Mouse (Mus musculus): ENCODE results near the gene Cacna1c. TPM values are rescaled to one million over a fixed set of nuclear protein-coding genes. Genes with fewer than 3 reads are reported as not detected.

The Cacna1c gene
- polyA plus RNA-seq, 1 experiment, result not detected

- no peak overlapping the region for H3K4me3 ChIP-seq
- TF ChIP-seq SRF (IDR thresholded peaks at IDR 0.05; ENCODE audit: control insufficient read depth, insufficient read length, low read depth) (no peak), POLR2AphosphoS2 (IDR thresholded peaks at IDR 0.05; ENCODE audit: insufficient read length, low read depth) (no peak), REST (IDR thresholded peaks at IDR 0.05; ENCODE audit: insufficient read depth, insufficient read length) (no peak), CEBPB (IDR thresholded peaks at IDR 0.05; ENCODE audit: insufficient read depth, poor library complexity, severe bottlenecking) (no peak), MYOG (IDR thresholded peaks at IDR 0.05; ENCODE audit: control insufficient read depth in 1 of 3, insufficient read depth in 1 of 3, insufficient read length in 2 of 3, low read depth in 2 of 3) (no peak), MYOD1 (IDR thresholded peaks at IDR 0.05; ENCODE audit: control insufficient read depth in 1 of 3, insufficient read length in 2 of 3, low read depth in 2 of 3) (no peak), E2F4 (IDR thresholded peaks at IDR 0.05; ENCODE audit: insufficient read depth) (no peak), MAX (IDR thresholded peaks at IDR 0.05; ENCODE audit: low read depth) (no peak), POLR2A (IDR thresholded peaks at IDR 0.05; ENCODE audit: insufficient read length, low read depth) (no peak), TCF3 (IDR thresholded peaks at IDR 0.05; ENCODE audit: insufficient read length, low read depth) (no peak)
- peaks cover 9% of the 10 kb centered on the region for H3K27me3 ChIP-seq (ENCODE audit: control insufficient read depth, insufficient read depth, insufficient read length)
- no peak overlapping the region for H3ac ChIP-seq (ENCODE audit: control insufficient read depth, insufficient read length)
- H3K36me3 ChIP-seq (ENCODE audit: control insufficient read depth, insufficient read depth), result no peaks in the 10 kb centered on the region
- no peaks in the 10 kb centered on the region for H3K79me2 ChIP-seq (ENCODE audit: control insufficient read depth, insufficient read depth)
- H3K4me2 ChIP-seq (ENCODE audit: low read depth), result no peak overlapping the region
Observed at GRCm38 (mm10) chr6:119220297-119220696, 24.1 kb upstream of the Cacna1c start.

- no peak overlapping the region for H3K4me3 ChIP-seq
- no peaks in the 10 kb centered on the region for H3K36me3 ChIP-seq (ENCODE audit: control insufficient read depth, insufficient read depth)
- no peaks in the 10 kb centered on the region for H3K27me3 ChIP-seq (ENCODE audit: control insufficient read depth, insufficient read depth, insufficient read length)
- no peak overlapping the region for H3K4me2 ChIP-seq (ENCODE audit: low read depth)
- no peak overlapping the region for H3ac ChIP-seq (ENCODE audit: control insufficient read depth, insufficient read length)
- H3K79me2 ChIP-seq (ENCODE audit: control insufficient read depth, insufficient read depth), result no peaks in the 10 kb centered on the region
- TF ChIP-seq TCF3 (IDR thresholded peaks at IDR 0.05; ENCODE audit: insufficient read length, low read depth) (no peak), MYOD1 (IDR thresholded peaks at IDR 0.05; ENCODE audit: control insufficient read depth in 1 of 3, insufficient read length in 2 of 3, low read depth in 2 of 3) (no peak), E2F4 (IDR thresholded peaks at IDR 0.05; ENCODE audit: insufficient read depth) (no peak), REST (IDR thresholded peaks at IDR 0.05; ENCODE audit: insufficient read depth, insufficient read length) (no peak), POLR2AphosphoS2 (IDR thresholded peaks at IDR 0.05; ENCODE audit: insufficient read length, low read depth) (no peak), USF1 (IDR thresholded peaks at IDR 0.05; ENCODE audit: low read depth) (no peak), MAX (IDR thresholded peaks at IDR 0.05; ENCODE audit: low read depth) (no peak), CEBPB (IDR thresholded peaks at IDR 0.05; ENCODE audit: insufficient read depth, poor library complexity, severe bottlenecking) (no peak), SRF (IDR thresholded peaks at IDR 0.05; ENCODE audit: control insufficient read depth, insufficient read length, low read depth) (no peak), POLR2A (IDR thresholded peaks at IDR 0.05; ENCODE audit: insufficient read length, low read depth) (no peak), MYOG (IDR thresholded peaks at IDR 0.05; ENCODE audit: control insufficient read depth in 1 of 3, insufficient read depth in 1 of 3, insufficient read length in 2 of 3, low read depth in 2 of 3) (no peak), TCF12 (IDR thresholded peaks at IDR 0.05; ENCODE audit: insufficient read depth, poor library complexity, severe bottlenecking) (no peak)
Observed at GRCm38 (mm10) chr6:119219237-119219870, 23.1 kb upstream of the Cacna1c start.

- Histone ChIP-seq H3K27me3 (ENCODE audit: control insufficient read depth, insufficient read depth, insufficient read length) (no peaks in the 10 kb centered on the region), H3K79me2 (ENCODE audit: control insufficient read depth, insufficient read depth) (no peaks in the 10 kb centered on the region), H3ac (ENCODE audit: control insufficient read depth, insufficient read length) (no peak overlapping the region), H3K4me3 (no peak overlapping the region), H3K4me2 (ENCODE audit: low read depth) (no peak overlapping the region), H3K36me3 (ENCODE audit: control insufficient read depth, insufficient read depth) (no peaks in the 10 kb centered on the region)
- TF ChIP-seq SRF (IDR thresholded peaks at IDR 0.05; ENCODE audit: control insufficient read depth, insufficient read length, low read depth) (no peak), MAX (IDR thresholded peaks at IDR 0.05; ENCODE audit: low read depth) (no peak), USF1 (IDR thresholded peaks at IDR 0.05; ENCODE audit: low read depth) (no peak), E2F4 (IDR thresholded peaks at IDR 0.05; ENCODE audit: insufficient read depth) (no peak), MYOD1 (IDR thresholded peaks at IDR 0.05; ENCODE audit: control insufficient read depth in 1 of 3, insufficient read length in 2 of 3, low read depth in 2 of 3) (no peak), TCF12 (IDR thresholded peaks at IDR 0.05; ENCODE audit: insufficient read depth, poor library complexity, severe bottlenecking) (no peak), MYOG (IDR thresholded peaks at IDR 0.05; ENCODE audit: control insufficient read depth in 1 of 3, insufficient read depth in 1 of 3, insufficient read length in 2 of 3, low read depth in 2 of 3) (no peak), CEBPB (IDR thresholded peaks at IDR 0.05; ENCODE audit: insufficient read depth, poor library complexity, severe bottlenecking) (no peak), TCF3 (IDR thresholded peaks at IDR 0.05; ENCODE audit: insufficient read length, low read depth) (no peak), POLR2A (IDR thresholded peaks at IDR 0.05; ENCODE audit: insufficient read length, low read depth) (no peak), REST (IDR thresholded peaks at IDR 0.05; ENCODE audit: insufficient read depth, insufficient read length) (no peak), POLR2AphosphoS2 (IDR thresholded peaks at IDR 0.05; ENCODE audit: insufficient read length, low read depth) (no peak)
Observed at GRCm38 (mm10) chr6:119218591-119218990, 22.4 kb upstream of the Cacna1c start.

- TF ChIP-seq POLR2A (IDR thresholded peaks at IDR 0.05; ENCODE audit: insufficient read length, low read depth), result no peak
- TF ChIP-seq REST (IDR thresholded peaks at IDR 0.05; ENCODE audit: insufficient read depth, insufficient read length), result no peak
- TF ChIP-seq MYOG (IDR thresholded peaks at IDR 0.05; ENCODE audit: control insufficient read depth in 1 of 3, insufficient read depth in 1 of 3, insufficient read length in 2 of 3, low read depth in 2 of 3), result no peak
- no peak for TF ChIP-seq SRF (IDR thresholded peaks at IDR 0.05; ENCODE audit: control insufficient read depth, insufficient read length, low read depth)
- TF ChIP-seq USF1 (IDR thresholded peaks at IDR 0.05; ENCODE audit: low read depth), result no peak
- no peak for TF ChIP-seq POLR2AphosphoS2 (IDR thresholded peaks at IDR 0.05; ENCODE audit: insufficient read length, low read depth)
- no peak for TF ChIP-seq E2F4 (IDR thresholded peaks at IDR 0.05; ENCODE audit: insufficient read depth)
- no peak for TF ChIP-seq MYOD1 (IDR thresholded peaks at IDR 0.05; ENCODE audit: control insufficient read depth in 1 of 3, insufficient read length in 2 of 3, low read depth in 2 of 3)
- no peak for TF ChIP-seq TCF12 (IDR thresholded peaks at IDR 0.05; ENCODE audit: insufficient read depth, poor library complexity, severe bottlenecking)
- no peak for TF ChIP-seq MAX (IDR thresholded peaks at IDR 0.05; ENCODE audit: low read depth)
- TF ChIP-seq TCF3 (IDR thresholded peaks at IDR 0.05; ENCODE audit: insufficient read length, low read depth), result no peak
- no peak for TF ChIP-seq CEBPB (IDR thresholded peaks at IDR 0.05; ENCODE audit: insufficient read depth, poor library complexity, severe bottlenecking)
- no peak overlapping the region for H3K4me3 ChIP-seq
- H3K27me3 ChIP-seq (ENCODE audit: control insufficient read depth, insufficient read depth, insufficient read length), result no peaks in the 10 kb centered on the region
- H3ac ChIP-seq (ENCODE audit: control insufficient read depth, insufficient read length), result no peak overlapping the region
- no peaks in the 10 kb centered on the region for H3K36me3 ChIP-seq (ENCODE audit: control insufficient read depth, insufficient read depth)
- H3K4me2 ChIP-seq (ENCODE audit: low read depth), result no peak overlapping the region
- H3K79me2 ChIP-seq (ENCODE audit: control insufficient read depth, insufficient read depth), result no peaks in the 10 kb centered on the region
Observed at GRCm38 (mm10) chr6:119217661-119218060, 21.4 kb upstream of the Cacna1c start.

All from myocyte (in vitro differentiated cells).